Mouse (Mus musculus) liver, postnatal 0 days (tissue): ENCODE measurements around the gene Antxrl. TPM values are rescaled to one million over a fixed set of nuclear protein-coding genes. Genes with fewer than 3 reads are reported as not detected.

ENCODE experiments used
- ATAC-seq: fragments of 200-750 bp; cut with Nextera tagmentation; 2 replicates; pipeline ENCODE4 v1.8.0; 2017; ENCODE audit warnings: mild to moderate bottlenecking, moderate library complexity
- DNase-seq: peaks from one replicate; pipeline ENCODE4 v3.0.0-alpha.2; 2016
- H3K27ac ChIP-seq: fragments of 300-500 bp; sonication (generic); 2 replicates; pipeline ENCODE4 v1.5.1; 2014; ENCODE audit warnings: antibody characterized with exemption, moderate library complexity, mild to moderate bottlenecking, low read depth
- H3K27me3 ChIP-seq: fragments of 300-500 bp; sonication (generic); 2 replicates; pipeline ENCODE4 v1.6.1; 2014; ENCODE audit warnings: low read length, control low read depth, mixed read lengths; ENCODE audit not compliant: insufficient read depth
- H3K36me3 ChIP-seq: fragments of 300-500 bp; sonication (generic); replicated peaks from 2 replicates; pipeline ENCODE4 v1.6.1; 2014; ENCODE audit warnings: mild to moderate bottlenecking, control low read depth, low read length, moderate library complexity, mixed read lengths; ENCODE audit not compliant: insufficient read depth
- H3K4me1 ChIP-seq: fragments of 300-500 bp; sonication (generic); 2 replicates; pipeline ENCODE4 v1.6.1; 2014; ENCODE audit warnings: antibody characterized with exemption, mild to moderate bottlenecking, control low read depth; ENCODE audit not compliant: insufficient read depth
- H3K4me2 ChIP-seq: fragments of 300-500 bp; sonication (generic); 2 replicates; pipeline ENCODE4 v1.6.1; 2014; ENCODE audit warnings: low read depth, mild to moderate bottlenecking, low read length, moderate library complexity, mixed read lengths
- H3K4me3 ChIP-seq: fragments of 300-500 bp; sonication (generic); 2 replicates; pipeline ENCODE4 v1.5.1; 2014; ENCODE audit warnings: low read depth, low read length
- H3K9ac ChIP-seq: fragments of 300-500 bp; sonication (generic); replicated peaks from 2 replicates; pipeline ENCODE4 v1.6.1; 2014; ENCODE audit warnings: mild to moderate bottlenecking, moderate library complexity
- H3K9me3 ChIP-seq: fragments of 300-500 bp; sonication (generic); 2 replicates; pipeline ENCODE4 v1.6.1; 2016; ENCODE audit warnings: mild to moderate bottlenecking, control low read depth, low read length, mixed read lengths
- CTCF ChIP-seq: sonication (generic); IDR thresholded peaks from 2 replicates; pipeline ENCODE4 v1.5.1; 2016; ENCODE audit warnings: antibody characterized with exemption, low read depth
- EP300 ChIP-seq: IDR thresholded peaks from 2 replicates; pipeline ENCODE4 v1.6.1; 2016; ENCODE audit warnings: antibody characterized with exemption, low read depth, mild to moderate bottlenecking
- WGBS: fragments of 180-500 bp; shearing (Covaris S2); extraction: QIAGEN DNeasy Blood & Tissue Kit; methylation state at CpG from one replicate; pipeline ENCODE4 v1.1.7; 2014; ENCODE audit not compliant: insufficient replicate concordance; 5-methylcytosine and 5-hydroxymethylcytosine counted together
- polyA plus RNA-seq: library from polyadenylated mRNA; unstranded; fragments of >200 nt; fragmentation: Nextera tagmentation; extraction: Ambion mirVana; gene quantifications from 2 replicates; pipeline ENCODE4 v1.2.1, GENCODE M21; 2015

Antxrl gene
- polyA plus RNA-seq, 1 experiment from 2014 or later = not detected

DNA sequence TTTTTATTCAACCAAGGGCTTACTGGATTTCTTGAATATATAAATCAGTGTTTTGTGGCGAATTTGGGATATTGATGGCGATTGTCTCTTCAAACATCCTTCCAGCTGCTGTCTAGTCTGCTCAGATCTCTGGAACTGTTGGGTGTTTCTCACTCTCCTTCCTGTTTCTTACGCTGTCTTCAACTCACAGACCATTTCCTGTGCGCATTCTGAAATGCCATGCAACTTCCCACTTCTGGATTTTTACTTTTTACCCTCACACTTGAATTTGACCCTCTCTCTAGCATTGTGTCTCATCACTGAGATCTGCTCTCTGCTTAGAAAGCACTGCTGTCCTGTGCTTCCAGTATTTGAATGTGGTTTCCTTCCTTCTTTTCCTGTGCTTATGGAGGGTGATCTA lies 55.1 kb downstream of the Antxrl start:
- DNase-seq = no peak
- Histone ChIP-seq H3K36me3 (no peaks in the 10 kb centered on the region), H3K4me1 (no peaks in the 10 kb centered on the region), H3K9me3 (no peaks in the 10 kb centered on the region), H3K9ac (no peak overlapping the region), H3K27me3 (no peaks in the 10 kb centered on the region), H3K27ac (no peak overlapping the region), H3K4me2 (no peak overlapping the region), H3K4me3 (no peak overlapping the region)
- ATAC-seq = no peak
- WGBS = 26% methylated on average over 4 of the region's 4 CpGs
- TF ChIP-seq EP300 (no peak), CTCF (no peak)

DNA sequence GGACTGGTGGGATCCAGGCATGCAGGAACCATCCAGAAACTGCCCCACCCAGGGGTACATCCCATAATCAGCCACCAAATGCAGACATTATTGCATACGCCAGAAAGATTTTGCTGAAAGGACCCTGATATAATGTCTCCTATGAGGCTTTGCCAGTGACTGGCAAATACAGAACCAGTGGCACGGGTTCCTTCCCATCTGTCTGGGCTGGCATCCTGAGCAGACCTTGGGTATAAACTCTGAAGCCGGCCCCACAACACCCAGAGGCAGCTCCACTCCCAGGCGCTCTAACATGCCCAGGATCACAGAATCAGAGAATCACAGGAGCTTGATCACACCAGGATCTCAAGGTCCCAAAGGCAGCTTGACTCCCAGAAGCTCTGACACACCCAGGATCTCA lies 61.8 kb downstream of the Antxrl start:
- 81% methylated on average over 4 of the region's 4 CpGs for WGBS
- Histone ChIP-seq H3K4me2 (no peak overlapping the region), H3K27me3 (no peaks in the 10 kb centered on the region), H3K9me3 (no peaks in the 10 kb centered on the region), H3K4me1 (no peaks in the 10 kb centered on the region), H3K27ac (no peak overlapping the region), H3K4me3 (no peak overlapping the region), H3K36me3 (no peaks in the 10 kb centered on the region), H3K9ac (no peak overlapping the region)
- no peak for TF ChIP-seq EP300
- no peak for TF ChIP-seq CTCF
- ATAC-seq (no peak), DNase-seq (no peak)

DNA sequence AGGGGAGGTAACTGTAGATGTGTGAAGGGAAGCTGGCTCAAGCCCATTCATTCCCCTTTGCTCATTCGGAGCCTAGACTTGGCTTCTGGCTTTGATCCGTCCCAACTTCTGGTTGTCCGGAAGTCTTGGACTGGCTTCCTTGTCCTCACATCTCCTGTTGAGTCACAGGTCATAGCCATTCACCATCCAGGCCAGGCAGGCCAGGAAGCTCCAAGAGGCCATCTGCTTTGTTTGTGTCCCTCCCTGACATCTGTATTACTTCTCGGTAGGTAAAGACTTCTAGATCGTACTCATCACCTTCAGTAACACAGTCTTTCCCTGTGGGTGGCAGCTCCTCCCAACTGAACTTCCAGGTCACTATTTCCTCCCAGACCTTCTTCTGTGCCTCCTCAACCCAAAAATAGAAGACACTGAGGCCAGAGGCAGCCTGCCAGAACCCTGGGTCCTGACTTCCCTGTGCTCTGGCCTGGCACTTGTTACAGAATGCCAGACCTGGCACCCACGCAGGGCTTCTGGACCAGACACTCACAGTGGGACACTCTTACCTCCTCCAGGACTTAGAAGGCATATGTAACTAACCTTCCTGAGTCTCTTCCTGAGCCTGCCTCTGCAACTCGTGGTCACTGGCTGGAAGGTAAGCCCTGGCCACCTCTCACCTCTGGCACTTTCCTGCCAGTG lies 66.7 kb downstream of the Antxrl start:
- H3K9me3 ChIP-seq = no peaks in the 10 kb centered on the region
- no peaks in the 10 kb centered on the region for H3K36me3 ChIP-seq
- H3K9ac ChIP-seq = no peak overlapping the region
- no peak for ATAC-seq
- 63% methylated on average over 7 of the region's 7 CpGs for WGBS
- no peaks in the 10 kb centered on the region for H3K27me3 ChIP-seq
- H3K27ac ChIP-seq = no peak overlapping the region
- no peak overlapping the region for H3K4me2 ChIP-seq
- H3K4me1 ChIP-seq = no peaks in the 10 kb centered on the region
- no peak for DNase-seq
- TF ChIP-seq EP300 (no peak), CTCF (no peak)
- H3K4me3 ChIP-seq = no peak overlapping the region

DNA sequence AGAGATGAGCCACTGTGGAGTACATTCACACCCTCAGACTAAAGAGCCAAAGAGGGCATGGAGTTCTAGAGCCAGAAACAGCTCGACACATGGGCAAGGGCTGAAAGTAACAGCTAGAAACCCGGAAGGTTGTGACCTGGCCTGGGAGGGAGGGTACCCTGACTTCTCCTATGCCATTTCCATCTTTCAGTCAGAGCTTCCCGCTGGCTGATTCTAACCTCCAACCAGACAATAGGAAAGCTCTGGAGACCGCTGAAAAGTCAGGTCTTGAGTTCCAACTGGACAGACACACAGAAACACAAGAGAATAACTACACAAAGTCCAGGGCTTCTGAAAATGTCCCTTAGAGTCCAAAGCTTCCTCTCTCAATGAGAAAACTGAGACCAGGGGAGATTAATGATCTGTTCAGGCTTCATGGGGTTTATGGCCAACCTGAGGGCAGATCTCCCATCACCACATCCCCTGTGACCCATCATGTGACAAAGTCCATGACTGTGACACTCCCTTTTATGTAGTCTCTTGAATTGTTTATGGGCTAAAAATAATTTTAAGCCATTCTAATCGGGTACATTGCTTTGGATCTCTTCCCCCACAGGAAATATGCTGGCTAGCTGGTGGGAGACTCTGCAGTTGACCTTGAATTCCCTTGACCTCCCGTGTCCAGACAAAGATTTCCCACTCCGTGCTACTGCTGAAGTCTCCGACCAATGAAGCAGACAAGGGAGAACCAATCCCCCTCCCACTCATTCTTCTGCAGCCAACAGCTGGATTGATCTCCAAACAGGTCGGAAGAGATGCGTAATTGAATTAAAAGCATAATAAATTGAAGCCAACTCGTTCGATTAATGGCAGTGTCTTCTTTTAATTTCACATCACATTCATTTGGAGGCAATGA lies 67.8 kb downstream of the Antxrl start:
- no peak overlapping the region for H3K27ac ChIP-seq
- no peak overlapping the region for H3K4me3 ChIP-seq
- no peaks in the 10 kb centered on the region for H3K36me3 ChIP-seq
- H3K9ac ChIP-seq = no peak overlapping the region
- H3K9me3 ChIP-seq = no peaks in the 10 kb centered on the region
- no peaks in the 10 kb centered on the region for H3K27me3 ChIP-seq
- no peak overlapping the region for H3K4me2 ChIP-seq
- DNase-seq (no peak), ATAC-seq (no peak)
- TF ChIP-seq EP300 (no peak), CTCF (no peak)
- no peaks in the 10 kb centered on the region for H3K4me1 ChIP-seq
- WGBS = 68% methylated on average over 12 of the region's 12 CpGs

DNA sequence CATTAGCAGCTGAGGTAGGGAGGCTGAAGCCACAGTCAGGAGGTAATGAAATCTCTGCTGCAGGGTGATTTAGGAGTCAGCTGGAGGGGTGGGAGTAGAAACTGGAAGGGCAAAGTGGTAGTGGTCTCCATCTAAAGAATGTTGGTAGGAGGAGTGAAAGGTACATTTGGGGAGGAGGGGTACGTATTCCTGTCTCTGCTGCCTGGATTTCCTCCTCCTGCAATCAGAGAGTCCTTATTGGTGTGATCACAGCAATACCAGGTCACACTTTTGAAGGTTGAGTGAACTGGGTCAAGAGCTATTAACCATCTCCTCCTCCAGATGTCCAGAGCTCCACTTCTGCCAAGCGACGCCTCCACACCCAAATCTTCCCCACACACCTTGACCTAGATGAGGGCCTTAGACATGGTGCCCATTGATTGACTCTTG lies 68.4 kb downstream of the Antxrl start:
- H3K4me1 ChIP-seq = no peaks in the 10 kb centered on the region
- H3K4me2 ChIP-seq = no peak overlapping the region
- H3K9me3 ChIP-seq = no peaks in the 10 kb centered on the region
- 90% methylated on average over 3 of the region's 3 CpGs for WGBS
- no peak overlapping the region for H3K4me3 ChIP-seq
- no peak for ATAC-seq
- no peak overlapping the region for H3K27ac ChIP-seq
- H3K9ac ChIP-seq = no peak overlapping the region
- no peaks in the 10 kb centered on the region for H3K27me3 ChIP-seq
- TF ChIP-seq EP300 (no peak), CTCF (no peak)
- no peak for DNase-seq
- H3K36me3 ChIP-seq = no peaks in the 10 kb centered on the region

DNA sequence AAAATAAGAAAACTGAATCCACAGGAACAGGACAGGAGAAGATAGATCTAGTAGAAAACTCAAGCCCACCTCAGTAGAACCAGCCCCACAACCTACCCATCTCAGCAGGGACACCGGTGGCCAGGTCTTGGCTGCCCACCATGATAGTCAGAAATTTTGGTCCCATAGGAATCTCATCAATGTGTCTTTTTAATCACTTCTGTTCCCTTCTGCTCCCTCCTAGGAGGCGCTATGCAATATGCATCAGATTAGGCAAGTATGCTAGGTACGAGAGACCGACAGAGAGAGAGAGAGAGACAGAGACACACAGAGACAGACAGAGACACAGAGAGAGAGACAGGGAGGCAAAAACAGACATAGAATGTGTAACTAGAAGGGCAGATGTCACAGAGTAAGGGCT lies 69.2 kb downstream of the Antxrl start:
- TF ChIP-seq EP300 = no peak
- TF ChIP-seq CTCF = no peak
- ATAC-seq (no peak), DNase-seq (no peak)
- H3K27me3 ChIP-seq = no peaks in the 10 kb centered on the region
- WGBS = 76% methylated on average over 4 of the region's 4 CpGs
- H3K4me1 ChIP-seq = no peaks in the 10 kb centered on the region
- H3K4me3 ChIP-seq = no peak overlapping the region
- no peaks in the 10 kb centered on the region for H3K9me3 ChIP-seq
- no peak overlapping the region for H3K27ac ChIP-seq
- no peak overlapping the region for H3K4me2 ChIP-seq
- H3K9ac ChIP-seq = no peak overlapping the region
- H3K36me3 ChIP-seq = no peaks in the 10 kb centered on the region

Other genes starting within 250 kb of the Antxrl start
- 4.1 and 5.1 TPM in 2 replicates for gene Gdf10, start 129.1 kb upstream of the Antxrl start, polyA plus RNA-seq
- gene Gdf2, start 111.7 kb upstream of the Antxrl start, polyA plus RNA-seq = 8.9 and 10.5 TPM in 2 replicates
- 0.02 and 0.05 TPM in 2 replicates for gene Rbp3, start 98.7 kb upstream of the Antxrl start, polyA plus RNA-seq
- not detected in 2 replicates for gene Zfp488, start 73.9 kb upstream of the Antxrl start, polyA plus RNA-seq
- gene Gm30083, start 37.5 kb upstream of the Antxrl start, polyA plus RNA-seq = not detected in 2 replicates
- gene Gm5460, start 35.9 kb upstream of the Antxrl start, polyA plus RNA-seq = not detected in 2 replicates
- 0.43 and 0.58 TPM in 2 replicates for gene Anxa8, start 33.3 kb downstream of the Antxrl start, polyA plus RNA-seq
- gene A630023A22Rik, start 50.0 kb downstream of the Antxrl start, polyA plus RNA-seq = not detected in 2 replicates
- gene Npy4r, start 99.8 kb downstream of the Antxrl start, polyA plus RNA-seq = not detected in 2 replicates
- gene Gprin2, start 148.9 kb downstream of the Antxrl start, polyA plus RNA-seq = 0.01 and 0.11 TPM in 2 replicates
- gene Syt15, start 166.9 kb downstream of the Antxrl start, polyA plus RNA-seq = 0.07 and 0.11 TPM in 2 replicates